Mouse (Mus musculus): ENCODE data around the gene Plekhg5.

Plekhg5 gene

GRCm38 (mm10) chr4:152151451-152151965 is 79.2 kb downstream of the Plekhg5 start:
- DNase-seq: no peak

GRCm38 (mm10) chr4:152151966-152152544 is 79.8 kb downstream of the Plekhg5 start, which contains the start of gene Espn:
Gene Espn, minus strand, starts transcription at chr4:152152371.
- DNase-seq: no peak

DNA sequence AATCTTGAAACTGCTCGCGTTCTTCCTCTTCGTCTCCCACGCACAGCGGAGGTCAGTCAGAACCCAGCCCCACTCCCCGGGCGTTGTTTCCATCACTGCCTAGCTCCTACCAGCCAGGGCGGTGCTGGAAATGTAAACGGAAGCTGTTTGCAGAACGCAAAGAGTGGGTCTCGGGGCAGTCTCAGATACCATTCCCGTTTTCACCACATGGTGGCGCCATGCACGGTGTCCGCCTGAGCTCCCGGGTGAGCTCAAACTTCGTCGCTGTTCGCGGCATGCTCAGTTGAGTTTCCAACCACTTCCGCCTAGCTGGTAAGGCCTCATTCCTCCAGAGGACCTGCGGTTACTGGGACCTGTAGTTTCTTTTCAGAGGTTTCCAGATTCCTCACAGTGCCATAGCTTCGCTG is 81.5 kb downstream of the Plekhg5 start:
- DNase-seq: peak; percentile 48

- no peak for DNase-seq
These were observed 82.7 kb downstream of the Plekhg5 start for GRCm38 (mm10) chr4:152155019-152155418.

- no peak for DNase-seq
These were observed 85.7 kb downstream of the Plekhg5 start for GRCm38 (mm10) chr4:152157779-152158584.

- DNase-seq: no peak
These were observed 86.4 kb downstream of the Plekhg5 start, which contains the start of gene Hes2 for GRCm38 (mm10) chr4:152158585-152159284. Gene Hes2, plus strand, starts transcription at chr4:152158867.

GRCm38 (mm10) chr4:152159285-152159678 is 87.0 kb downstream of the Plekhg5 start:
- DNase-seq: no peak

DNA sequence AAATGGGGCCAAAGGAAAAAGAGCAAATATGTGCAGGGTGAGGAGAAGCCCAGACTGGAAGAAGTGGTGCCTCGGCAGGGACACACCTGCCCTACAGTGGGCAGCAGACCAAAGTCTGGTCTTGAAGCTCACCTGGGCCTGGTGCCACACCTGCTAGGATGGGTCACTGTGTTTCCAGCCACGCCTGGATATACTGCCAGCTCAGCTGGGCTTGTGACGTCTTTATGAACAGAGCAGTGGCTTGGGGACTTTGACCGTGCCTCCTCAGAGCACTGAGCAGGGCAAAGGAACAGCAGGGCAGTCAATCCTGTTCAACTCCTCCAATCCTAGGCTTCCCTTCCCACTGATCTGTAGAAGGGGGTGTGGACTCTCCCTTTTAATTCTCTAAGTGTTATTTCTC is 88.5 kb downstream of the Plekhg5 start:
- no peak for DNase-seq

DNA sequence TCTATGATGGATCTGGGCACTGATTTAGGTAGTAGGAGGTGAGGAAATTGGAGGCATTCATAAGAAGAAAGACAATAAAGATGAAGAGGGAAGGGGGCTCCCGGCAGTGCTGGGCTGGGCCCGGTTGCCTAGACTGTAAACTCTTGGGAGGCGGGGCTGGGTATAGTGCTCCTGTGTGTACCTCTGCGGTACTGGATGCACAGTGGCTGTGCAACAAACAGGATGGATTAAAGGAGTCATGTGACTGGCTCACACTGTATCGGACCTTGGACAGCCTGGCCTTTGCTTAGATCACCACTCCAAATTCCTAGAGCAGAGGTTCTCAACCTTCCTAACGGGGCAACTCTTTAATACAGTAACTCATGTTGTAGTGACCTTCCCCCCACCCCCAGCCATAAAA is 89.3 kb downstream of the Plekhg5 start:
- DNase-seq: no peak

DNA sequence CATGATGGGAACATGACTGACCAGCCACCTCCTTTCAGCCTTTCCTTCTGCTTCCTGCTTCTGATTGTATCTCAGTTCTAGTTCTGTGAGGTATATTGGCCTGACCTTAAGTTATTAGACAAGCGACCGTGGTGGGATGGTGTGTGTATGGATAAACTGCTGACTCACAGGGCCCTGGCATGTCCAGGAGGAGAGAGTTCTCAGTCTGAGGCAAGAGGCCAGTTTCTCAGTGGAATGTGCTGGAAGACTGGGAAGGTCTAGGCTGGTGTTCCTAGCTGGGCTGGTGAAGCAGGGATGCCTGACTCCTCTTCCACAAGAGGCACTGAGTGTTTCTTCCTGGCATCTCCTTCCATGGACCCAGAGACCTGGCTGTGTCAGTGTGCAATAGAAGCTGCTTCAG is 90.5 kb downstream of the Plekhg5 start:
- no peak for DNase-seq

All from cerebellum, adult 11 months (tissue).